Mouse (Mus musculus) lung, postnatal 10 days (tissue): Measurements from ENCODE around the gene Cdc14a.

Experiments
- DNase-seq: peaks from one replicate; pipeline ENCODE4 v3.0.0; 2021

Cdc14a gene

GRCm38 (mm10) chr3:116412954-116413724 lies 10.7 kb downstream of the Cdc14a start:
- no peak for DNase-seq

GRCm38 (mm10) chr3:116410051-116410450 lies 13.8 kb downstream of the Cdc14a start:
- DNase-seq: no peak

- DNase-seq: no peak
Measured at GRCm38 (mm10) chr3:116409486-116409885, 14.3 kb downstream of the Cdc14a start.

- DNase-seq: no peak
Measured at GRCm38 (mm10) chr3:116408856-116409255, 15.0 kb downstream of the Cdc14a start.

- no peak for DNase-seq
Measured at GRCm38 (mm10) chr3:116405516-116405915, 18.3 kb downstream of the Cdc14a start.

GRCm38 (mm10) chr3:116401436-116401835 lies 22.4 kb downstream of the Cdc14a start:
- no peak for DNase-seq

- no peak for DNase-seq
Measured at GRCm38 (mm10) chr3:116399349-116400090, 24.3 kb downstream of the Cdc14a start.

GRCm38 (mm10) chr3:116398543-116398942 lies 25.3 kb downstream of the Cdc14a start:
- DNase-seq: no peak

- no peak for DNase-seq
Measured at GRCm38 (mm10) chr3:116397976-116398375, 25.9 kb downstream of the Cdc14a start.

GRCm38 (mm10) chr3:116397341-116397740 lies 26.5 kb downstream of the Cdc14a start:
- DNase-seq: no peak

GRCm38 (mm10) chr3:116396571-116396970 lies 27.3 kb downstream of the Cdc14a start:
- DNase-seq: no peak

GRCm38 (mm10) chr3:116394885-116395390 lies 28.9 kb downstream of the Cdc14a start:
- DNase-seq: peak; percentile 14

GRCm38 (mm10) chr3:116391399-116391798 lies 32.4 kb downstream of the Cdc14a start:
- no peak for DNase-seq

GRCm38 (mm10) chr3:116389500-116390470 lies 34.0 kb downstream of the Cdc14a start:
- no peak for DNase-seq

GRCm38 (mm10) chr3:116388808-116389207 lies 35.0 kb downstream of the Cdc14a start:
- peak; percentile 14 for DNase-seq

- no peak for DNase-seq
Measured at GRCm38 (mm10) chr3:116386886-116387285, 36.9 kb downstream of the Cdc14a start.

- no peak for DNase-seq
Measured at GRCm38 (mm10) chr3:116386342-116386741, 37.5 kb downstream of the Cdc14a start.

- DNase-seq: peak; percentile 71
Measured at GRCm38 (mm10) chr3:116384319-116384718, 39.5 kb downstream of the Cdc14a start.

- no peak for DNase-seq
Measured at GRCm38 (mm10) chr3:116380319-116380718, 43.5 kb downstream of the Cdc14a start.

- no peak for DNase-seq
Measured at GRCm38 (mm10) chr3:116375442-116375841, 48.4 kb downstream of the Cdc14a start.

- no peak for DNase-seq
Measured at GRCm38 (mm10) chr3:116374486-116374885, 49.3 kb downstream of the Cdc14a start.

- no peak for DNase-seq
Measured at GRCm38 (mm10) chr3:116373196-116373595, 50.6 kb downstream of the Cdc14a start.
